Mouse (Mus musculus): ENCODE measurements around the gene Sox13. TPM values are rescaled to one million over a fixed set of nuclear protein-coding genes. Genes with fewer than 3 reads are reported as not detected.

Gene Sox13
- polyA plus RNA-seq, 1 experiment from 2014 or later, result 5.8 TPM

- DNase-seq (ENCODE audit: low spot score) (no peak), ATAC-seq (ENCODE audit: low FRiP score) (no peak)
- Histone ChIP-seq H3K9ac (no peak overlapping the region), H3K4me3 (replicated peaks; ENCODE audit: low read length) (no peak overlapping the region), H3K4me2 (replicated peaks) (no peak overlapping the region), H3K27ac (no peak overlapping the region), H3K27me3 (ENCODE audit: control insufficient read depth, insufficient read depth, low read length) (no peaks in the 10 kb centered on the region), H3K36me3 (replicated peaks; ENCODE audit: control insufficient read depth, insufficient read depth) (no peaks in the 10 kb centered on the region), H3K9me3 (ENCODE audit: control insufficient read depth, low read length) (no peaks in the 10 kb centered on the region), H3K4me1 (replicated peaks; ENCODE audit: control insufficient read depth, insufficient read depth, low read length) (no peaks in the 10 kb centered on the region)
- WGBS, result 55% methylated on average over 15 of the region's 15 CpGs
Observed at GRCm38 (mm10) chr1:133355912-133356311, 68.3 kb downstream of the Sox13 start.

GRCm38 (mm10) chr1:133355469-133355868 lies 68.7 kb downstream of the Sox13 start:
- no peak overlapping the region for H3K27ac ChIP-seq
- no peak overlapping the region for H3K9ac ChIP-seq
- 50% methylated on average over 5 of the region's 5 CpGs for WGBS
- no peak overlapping the region for H3K4me3 ChIP-seq (replicated peaks; ENCODE audit: low read length)
- no peaks in the 10 kb centered on the region for H3K27me3 ChIP-seq (ENCODE audit: control insufficient read depth, insufficient read depth, low read length)
- DNase-seq (ENCODE audit: low spot score) (no peak), ATAC-seq (ENCODE audit: low FRiP score) (no peak)
- H3K4me1 ChIP-seq (replicated peaks; ENCODE audit: control insufficient read depth, insufficient read depth, low read length), result no peaks in the 10 kb centered on the region
- H3K36me3 ChIP-seq (replicated peaks; ENCODE audit: control insufficient read depth, insufficient read depth), result no peaks in the 10 kb centered on the region
- H3K4me2 ChIP-seq (replicated peaks), result no peak overlapping the region
- H3K9me3 ChIP-seq (ENCODE audit: control insufficient read depth, low read length), result no peaks in the 10 kb centered on the region

- no peak overlapping the region for H3K4me3 ChIP-seq (replicated peaks; ENCODE audit: low read length)
- H3K4me1 ChIP-seq (replicated peaks; ENCODE audit: control insufficient read depth, insufficient read depth, low read length), result no peaks in the 10 kb centered on the region
- H3K9ac ChIP-seq, result no peak overlapping the region
- H3K4me2 ChIP-seq (replicated peaks), result no peak overlapping the region
- DNase-seq (ENCODE audit: low spot score), result peak; percentile 81
- H3K9me3 ChIP-seq (ENCODE audit: control insufficient read depth, low read length), result no peaks in the 10 kb centered on the region
- H3K36me3 ChIP-seq (replicated peaks; ENCODE audit: control insufficient read depth, insufficient read depth), result no peaks in the 10 kb centered on the region
- H3K27me3 ChIP-seq (ENCODE audit: control insufficient read depth, insufficient read depth, low read length), result no peaks in the 10 kb centered on the region
- peak; percentile 47 for ATAC-seq (ENCODE audit: low FRiP score)
- no peak overlapping the region for H3K27ac ChIP-seq
- WGBS, result 44% methylated on average over 12 of the region's 12 CpGs
Observed at GRCm38 (mm10) chr1:133353371-133353809, 70.8 kb downstream of the Sox13 start.

- no peaks in the 10 kb centered on the region for H3K36me3 ChIP-seq (replicated peaks; ENCODE audit: control insufficient read depth, insufficient read depth)
- H3K27me3 ChIP-seq (ENCODE audit: control insufficient read depth, insufficient read depth, low read length), result no peaks in the 10 kb centered on the region
- no peak for DNase-seq (ENCODE audit: low spot score)
- H3K4me2 ChIP-seq (replicated peaks), result no peak overlapping the region
- no peak overlapping the region for H3K9ac ChIP-seq
- H3K4me1 ChIP-seq (replicated peaks; ENCODE audit: control insufficient read depth, insufficient read depth, low read length), result no peaks in the 10 kb centered on the region
- H3K4me3 ChIP-seq (replicated peaks; ENCODE audit: low read length), result no peak overlapping the region
- no peaks in the 10 kb centered on the region for H3K9me3 ChIP-seq (ENCODE audit: control insufficient read depth, low read length)
- 59% methylated on average over 9 of the region's 9 CpGs for WGBS
- no peak for ATAC-seq (ENCODE audit: low FRiP score)
- H3K27ac ChIP-seq, result no peak overlapping the region
Observed at GRCm38 (mm10) chr1:133351762-133352161, 72.4 kb downstream of the Sox13 start.

- DNase-seq (ENCODE audit: low spot score) (no peak), ATAC-seq (ENCODE audit: low FRiP score) (no peak)
- Histone ChIP-seq H3K4me2 (replicated peaks) (no peak within 1 kb of the TSS), H3K27ac (no peak within 1 kb of the TSS), H3K36me3 (replicated peaks; ENCODE audit: control insufficient read depth, insufficient read depth) (no peaks in the 10 kb centered on the region), H3K9me3 (ENCODE audit: control insufficient read depth, low read length) (no peaks in the 10 kb centered on the region), H3K27me3 (ENCODE audit: control insufficient read depth, insufficient read depth, low read length) (no peaks in the 10 kb centered on the region), H3K4me1 (replicated peaks; ENCODE audit: control insufficient read depth, insufficient read depth, low read length) (no peaks in the 10 kb centered on the region), H3K9ac (no peak within 1 kb of the TSS), H3K4me3 (replicated peaks; ENCODE audit: low read length) (no peak within 1 kb of the TSS)
- WGBS, result 83% methylated on average over 1 of the region's 1 CpGs
Observed at GRCm38 (mm10) chr1:133350210-133350609, 74.0 kb downstream of the Sox13 start, which contains the start of gene Ren1. TSS of gene Ren1 (plus strand) at chr1:133350510.

- WGBS, result 78% methylated on average over 11 of the region's 11 CpGs
- DNase-seq (ENCODE audit: low spot score) (no peak), ATAC-seq (ENCODE audit: low FRiP score) (no peak)
- H3K27me3 ChIP-seq (ENCODE audit: control insufficient read depth, insufficient read depth, low read length), result no peaks in the 10 kb centered on the region
- no peaks in the 10 kb centered on the region for H3K4me1 ChIP-seq (replicated peaks; ENCODE audit: control insufficient read depth, insufficient read depth, low read length)
- H3K9ac ChIP-seq, result no peak overlapping the region
- H3K9me3 ChIP-seq (ENCODE audit: control insufficient read depth, low read length), result no peaks in the 10 kb centered on the region
- H3K4me3 ChIP-seq (replicated peaks; ENCODE audit: low read length), result no peak overlapping the region
- no peak overlapping the region for H3K4me2 ChIP-seq (replicated peaks)
- no peak overlapping the region for H3K27ac ChIP-seq
- no peaks in the 10 kb centered on the region for H3K36me3 ChIP-seq (replicated peaks; ENCODE audit: control insufficient read depth, insufficient read depth)
Observed at GRCm38 (mm10) chr1:133347693-133348520, 76.3 kb downstream of the Sox13 start.

- Histone ChIP-seq H3K9ac (no peak overlapping the region), H3K27ac (no peak overlapping the region), H3K36me3 (replicated peaks; ENCODE audit: control insufficient read depth, insufficient read depth) (no peaks in the 10 kb centered on the region), H3K27me3 (ENCODE audit: control insufficient read depth, insufficient read depth, low read length) (no peaks in the 10 kb centered on the region), H3K4me3 (replicated peaks; ENCODE audit: low read length) (no peak overlapping the region), H3K4me2 (replicated peaks) (no peak overlapping the region), H3K4me1 (replicated peaks; ENCODE audit: control insufficient read depth, insufficient read depth, low read length) (no peaks in the 10 kb centered on the region), H3K9me3 (ENCODE audit: control insufficient read depth, low read length) (no peaks in the 10 kb centered on the region)
- no peak for ATAC-seq (ENCODE audit: low FRiP score)
- DNase-seq (ENCODE audit: low spot score), result no peak
- 68% methylated on average over 3 of the region's 3 CpGs for WGBS
Observed at GRCm38 (mm10) chr1:133347226-133347625, 77.0 kb downstream of the Sox13 start.

GRCm38 (mm10) chr1:133346531-133346930 lies 77.6 kb downstream of the Sox13 start:
- DNase-seq (ENCODE audit: low spot score) (no peak), ATAC-seq (ENCODE audit: low FRiP score) (no peak)
- Histone ChIP-seq H3K36me3 (replicated peaks; ENCODE audit: control insufficient read depth, insufficient read depth) (no peaks in the 10 kb centered on the region), H3K4me1 (replicated peaks; ENCODE audit: control insufficient read depth, insufficient read depth, low read length) (no peaks in the 10 kb centered on the region), H3K27me3 (ENCODE audit: control insufficient read depth, insufficient read depth, low read length) (no peaks in the 10 kb centered on the region), H3K4me2 (replicated peaks) (no peak overlapping the region), H3K27ac (no peak overlapping the region), H3K9me3 (ENCODE audit: control insufficient read depth, low read length) (no peaks in the 10 kb centered on the region), H3K4me3 (replicated peaks; ENCODE audit: low read length) (no peak overlapping the region), H3K9ac (no peak overlapping the region)
- 86% methylated on average over 9 of the region's 9 CpGs for WGBS

GRCm38 (mm10) chr1:133344357-133344756 lies 79.8 kb downstream of the Sox13 start:
- no peaks in the 10 kb centered on the region for H3K36me3 ChIP-seq (replicated peaks; ENCODE audit: control insufficient read depth, insufficient read depth)
- H3K27ac ChIP-seq, result no peak overlapping the region
- 95% methylated on average over 2 of the region's 2 CpGs for WGBS
- no peaks in the 10 kb centered on the region for H3K27me3 ChIP-seq (ENCODE audit: control insufficient read depth, insufficient read depth, low read length)
- DNase-seq (ENCODE audit: low spot score) (no peak), ATAC-seq (ENCODE audit: low FRiP score) (no peak)
- no peak overlapping the region for H3K4me3 ChIP-seq (replicated peaks; ENCODE audit: low read length)
- no peak overlapping the region for H3K9ac ChIP-seq
- no peaks in the 10 kb centered on the region for H3K4me1 ChIP-seq (replicated peaks; ENCODE audit: control insufficient read depth, insufficient read depth, low read length)
- H3K9me3 ChIP-seq (ENCODE audit: control insufficient read depth, low read length), result no peaks in the 10 kb centered on the region
- no peak overlapping the region for H3K4me2 ChIP-seq (replicated peaks)
